Mouse (Mus musculus) cerebellum, adult 9-10 months (tissue): ENCODE data around the gene Tmem8b.
A peak's percentile ranks its signal among the peaks of the same experiment; 100 is the strongest.

Experiments used
- DNase-seq: peaks from one replicate; pipeline ENCODE4 v3.0.0; 2022

The Tmem8b gene

DNA sequence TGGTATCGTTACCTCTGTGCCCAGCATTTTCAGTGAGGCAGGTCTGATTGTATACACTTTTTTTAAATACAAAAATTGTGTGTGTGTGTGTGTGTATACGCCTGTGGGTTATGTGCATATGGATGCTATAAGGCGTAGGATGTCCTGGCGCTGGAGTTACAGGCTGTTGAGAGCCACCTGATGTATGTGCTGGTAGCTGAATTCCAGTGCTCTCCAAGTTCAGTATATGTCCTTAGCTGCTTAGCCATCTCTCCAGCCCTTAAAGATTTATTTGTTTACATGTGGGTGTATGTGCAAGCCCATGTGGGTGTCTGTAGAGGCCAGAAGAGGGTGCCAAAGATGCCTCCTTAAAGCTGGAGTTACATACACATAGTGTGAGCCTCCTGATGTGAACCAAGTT, 11.6 kb upstream of the Tmem8b start:
- DNase-seq = peak; percentile 67

- DNase-seq = peak; percentile 55
These were observed 2.4 kb upstream of the Tmem8b start for GRCm38 (mm10) chr4:43666412-43666811.

GRCm38 (mm10) chr4:43669428-43669794, 640 bp downstream of the Tmem8b start:
- peak; percentile 81 for DNase-seq

DNA sequence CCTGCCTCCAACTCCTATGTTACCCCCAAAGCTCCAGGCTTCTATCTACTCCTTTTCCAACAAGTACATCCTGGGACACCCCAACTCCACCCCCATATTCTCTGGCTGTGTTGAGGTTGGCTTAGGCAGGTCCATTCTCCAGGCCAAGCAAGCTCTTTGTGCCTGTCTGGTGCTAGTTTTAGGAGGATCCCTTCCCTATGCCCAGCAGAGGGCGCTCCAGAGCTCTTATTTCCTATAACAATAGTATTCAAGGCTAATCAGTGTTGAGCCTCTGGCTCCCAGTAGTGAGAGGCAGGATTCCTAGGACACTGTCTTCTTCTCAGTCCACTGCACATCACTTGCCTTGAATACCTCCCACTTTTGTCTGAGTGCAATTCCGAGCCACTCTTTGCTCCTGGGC, 3.3 kb downstream of the Tmem8b start:
- peak; percentile 93 for DNase-seq

DNA sequence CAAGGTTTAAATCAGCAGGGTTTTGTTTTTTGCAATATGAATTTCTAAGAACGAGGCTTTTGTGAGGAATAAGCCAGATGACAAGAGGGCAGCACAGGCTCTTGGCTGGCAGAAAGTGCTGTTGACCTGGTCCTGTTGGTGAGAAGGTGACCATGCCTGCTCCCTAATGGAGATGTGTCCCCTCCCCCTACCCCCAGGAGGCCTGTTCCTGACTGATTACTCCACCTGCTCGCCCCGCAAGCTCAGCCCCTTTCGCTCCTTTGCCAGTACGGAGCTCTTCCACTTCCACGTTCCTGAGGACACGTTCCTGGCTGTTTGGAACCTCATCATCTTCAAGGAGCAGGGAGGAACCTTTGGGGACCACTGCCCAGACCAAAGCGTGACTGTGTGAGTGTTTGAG, 4.9 kb downstream of the Tmem8b start:
- no peak for DNase-seq

DNA sequence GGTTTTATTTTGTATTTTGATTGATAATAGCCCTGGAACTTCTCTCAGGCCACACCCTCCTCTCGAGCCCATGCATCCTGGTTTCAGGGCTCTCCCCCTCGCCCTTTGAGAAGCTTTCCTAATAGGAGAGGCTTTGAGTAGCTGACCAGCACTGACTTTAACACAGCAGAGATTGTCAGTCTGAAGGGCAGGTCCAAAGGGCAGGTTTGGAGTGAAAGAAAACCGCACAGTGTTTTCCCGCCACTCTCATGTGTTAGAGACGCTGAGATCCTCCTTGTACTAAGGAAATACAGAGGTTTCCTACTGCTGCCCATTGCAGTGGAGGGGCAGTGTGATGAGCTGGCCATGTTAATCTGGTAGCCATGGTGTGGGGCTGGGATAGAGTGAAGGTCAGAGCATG, 6.2 kb downstream of the Tmem8b start:
- DNase-seq = no peak

- DNase-seq = no peak
These were observed 6.8 kb downstream of the Tmem8b start for GRCm38 (mm10) chr4:43675608-43676007.

- DNase-seq = no peak
These were observed 9.8 kb downstream of the Tmem8b start for GRCm38 (mm10) chr4:43678541-43678940.

GRCm38 (mm10) chr4:43679416-43680043, 10.8 kb downstream of the Tmem8b start:
- no peak for DNase-seq

GRCm38 (mm10) chr4:43690021-43690420, 21.2 kb downstream of the Tmem8b start:
- DNase-seq = no peak

DNA sequence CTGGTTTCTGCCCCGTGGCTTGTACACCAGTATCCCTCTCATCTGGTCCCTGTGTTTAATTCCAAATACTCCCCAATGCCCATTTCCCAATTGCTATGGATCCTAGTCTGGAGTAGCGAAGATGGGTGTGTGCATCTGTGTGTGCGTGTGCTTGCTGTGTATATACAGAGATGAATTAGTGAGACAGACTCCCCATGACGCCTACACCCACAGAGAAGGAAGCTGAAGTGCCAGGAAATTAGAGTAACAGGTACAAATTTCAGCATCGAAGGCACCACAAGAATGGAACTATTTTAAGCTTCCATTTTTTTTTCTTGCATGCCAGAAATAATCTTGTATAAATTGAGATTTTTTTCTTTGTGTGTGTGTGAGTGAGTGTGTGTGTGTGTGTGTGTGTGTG, 22.3 kb downstream of the Tmem8b start:
- no peak for DNase-seq

- DNase-seq = no peak
These were observed 25.1 kb downstream of the Tmem8b start for GRCm38 (mm10) chr4:43693806-43694241.

DNA sequence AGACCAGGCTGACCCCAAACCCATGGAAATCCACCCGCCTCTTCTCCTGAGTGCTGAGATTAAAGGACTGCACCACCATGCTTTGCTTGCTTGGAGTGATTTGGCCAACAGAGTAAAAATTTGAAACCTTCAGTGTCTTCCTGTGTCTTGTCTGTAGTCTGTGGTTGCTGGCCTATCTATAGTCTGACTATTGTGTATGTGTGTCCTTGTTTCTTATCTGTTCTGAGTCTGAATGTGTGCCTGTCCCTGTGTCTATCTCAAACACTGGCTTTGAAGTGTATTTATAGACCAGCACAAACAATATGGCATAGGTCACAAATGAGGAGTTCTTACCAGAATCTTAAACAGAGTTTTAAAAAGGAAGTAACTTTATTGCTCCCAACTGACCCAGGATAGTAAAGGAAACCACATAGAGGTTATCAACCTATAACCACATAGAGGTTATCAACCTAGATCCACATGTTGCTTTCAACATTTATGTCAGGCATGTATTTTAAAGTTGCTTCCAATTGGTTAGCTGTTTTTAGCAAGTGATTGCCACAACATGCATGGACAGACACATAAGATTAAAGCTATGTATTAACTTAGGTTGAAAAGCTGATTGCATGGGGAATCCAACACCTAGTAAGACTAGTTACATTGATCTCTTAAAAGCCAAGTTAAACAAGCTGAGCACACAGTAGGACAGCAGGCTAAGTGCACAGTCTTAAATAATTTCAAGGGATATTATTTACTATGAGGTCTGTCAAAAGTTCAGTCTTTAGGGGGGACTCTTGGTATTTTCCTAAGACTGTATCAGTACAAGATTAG, 25.9 kb downstream of the Tmem8b start:
- no peak for DNase-seq

GRCm38 (mm10) chr4:43695249-43695671, 26.5 kb downstream of the Tmem8b start:
- DNase-seq = no peak

DNA sequence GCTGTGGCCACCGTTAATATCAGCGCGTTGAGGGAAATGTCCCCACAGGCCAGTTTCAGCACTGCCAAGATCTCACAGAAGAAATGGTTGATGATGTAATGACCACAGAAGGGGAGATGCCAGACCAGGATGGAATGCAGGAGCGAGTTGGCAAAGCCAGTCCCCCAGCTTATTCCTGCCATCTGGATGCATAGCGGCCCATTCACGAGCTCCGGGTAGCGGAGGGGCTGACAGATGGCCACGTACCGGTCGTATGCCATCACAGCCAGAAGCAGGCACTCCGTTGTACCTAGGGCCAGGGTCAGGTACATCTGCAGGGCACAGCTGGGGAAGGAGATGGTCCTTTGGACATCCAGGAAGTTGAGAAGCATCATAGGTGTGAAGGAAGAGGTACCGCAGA, 27.8 kb downstream of the Tmem8b start:
- peak; percentile 66 for DNase-seq

- no peak for DNase-seq
These were observed 31.9 kb downstream of the Tmem8b start, which contains the start of gene Olfr70 for GRCm38 (mm10) chr4:43700707-43701106. TSS of gene Olfr70 (minus strand) at chr4:43700807.

GRCm38 (mm10) chr4:43703439-43703838, 34.7 kb downstream of the Tmem8b start:
- no peak for DNase-seq

GRCm38 (mm10) chr4:43703851-43704250, 35.1 kb downstream of the Tmem8b start:
- DNase-seq = no peak

GRCm38 (mm10) chr4:43705991-43706390, 37.2 kb downstream of the Tmem8b start:
- no peak for DNase-seq

DNA sequence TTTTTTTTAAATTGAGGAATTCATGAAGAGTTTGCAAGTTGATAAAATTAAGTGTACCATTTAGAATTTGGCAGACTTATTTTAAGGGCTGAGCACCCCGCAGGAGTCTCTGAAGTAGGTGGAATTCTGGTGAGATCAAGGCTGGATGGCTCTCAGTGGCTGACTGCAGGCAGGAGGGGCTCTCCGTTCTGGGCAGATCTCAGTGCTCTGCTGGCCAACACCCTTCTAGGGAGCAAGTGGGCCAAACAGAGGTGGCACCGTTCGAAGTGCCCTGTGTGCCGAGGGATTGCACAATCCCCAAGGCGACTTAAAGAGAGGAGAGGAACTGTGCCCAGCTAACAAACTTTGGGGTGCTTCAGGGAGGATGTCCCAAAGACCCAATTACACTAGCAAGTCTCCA, 41.1 kb downstream of the Tmem8b start, which contains the start of gene Olfr71:
Olfr71 (minus strand) TSS at position 387 of the 400 bp plus-strand sequence.
- no peak for DNase-seq

- DNase-seq = peak; percentile 85
These were observed 43.0 kb downstream of the Tmem8b start for GRCm38 (mm10) chr4:43711821-43712220.

GRCm38 (mm10) chr4:43713652-43714219, 45.0 kb downstream of the Tmem8b start:
- DNase-seq = no peak

- DNase-seq = no peak
These were observed 51.9 kb downstream of the Tmem8b start for GRCm38 (mm10) chr4:43720491-43721228.
